Mouse (Mus musculus): ENCODE results near the gene Gm32717.
A peak's percentile ranks its signal among the peaks of the same experiment; 100 is the strongest.
"Not testable (repeated sequence)": the region's sequence is repeated elsewhere in the genome, so short reads cannot be mapped to it uniquely, and the experiment has no call there.

Gm32717 gene

DNA sequence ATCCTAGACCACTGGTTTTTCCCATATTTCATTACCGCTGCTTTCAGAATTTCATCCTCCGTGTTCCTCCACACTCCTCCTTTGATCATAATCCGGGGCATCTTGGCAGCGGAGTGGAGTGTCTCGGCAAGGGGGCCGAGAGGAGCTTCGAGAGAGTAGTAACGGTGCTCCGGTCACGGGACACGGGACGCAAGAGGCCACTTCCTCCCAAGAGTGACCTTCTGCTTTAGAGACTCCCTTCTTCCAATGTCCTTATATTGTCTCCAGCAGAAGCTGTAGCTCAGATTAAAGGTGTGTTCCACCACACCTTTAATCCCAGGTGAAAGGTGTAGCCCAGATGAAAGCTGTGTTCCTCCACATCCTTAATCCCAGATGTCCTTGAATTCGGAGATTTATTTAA is at the start of gene Gm32717:
Gm32717 (minus strand) TSS at position 101 of the 400 bp plus-strand sequence.
- DNase-seq (ENCODE audit: extremely low read depth, insufficient read length, low spot score), result not testable (repeated sequence)

DNA sequence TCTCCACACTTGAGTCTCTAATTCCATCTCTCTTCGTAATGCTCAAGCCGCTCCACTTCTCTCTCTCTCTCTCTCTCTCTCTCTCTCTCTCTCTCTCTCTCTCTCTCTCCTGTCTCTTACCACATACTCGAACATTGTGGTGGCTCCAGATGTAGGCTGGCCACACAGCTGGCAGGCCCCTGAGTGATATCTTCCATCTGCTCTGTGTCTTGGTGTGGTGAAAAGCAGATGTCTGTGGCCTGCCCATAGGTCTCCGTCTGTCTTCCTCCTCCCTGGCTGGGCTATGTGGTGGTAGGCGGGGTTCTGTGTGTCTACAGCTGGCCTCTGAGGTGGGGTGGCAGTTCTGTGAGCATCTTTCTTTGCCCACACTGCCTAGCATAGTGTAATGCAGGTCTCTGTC is 42.4 kb upstream of the Gm32717 start:
- DNase-seq (ENCODE audit: extremely low read depth, insufficient read length, low spot score), result not testable (repeated sequence)

DNA sequence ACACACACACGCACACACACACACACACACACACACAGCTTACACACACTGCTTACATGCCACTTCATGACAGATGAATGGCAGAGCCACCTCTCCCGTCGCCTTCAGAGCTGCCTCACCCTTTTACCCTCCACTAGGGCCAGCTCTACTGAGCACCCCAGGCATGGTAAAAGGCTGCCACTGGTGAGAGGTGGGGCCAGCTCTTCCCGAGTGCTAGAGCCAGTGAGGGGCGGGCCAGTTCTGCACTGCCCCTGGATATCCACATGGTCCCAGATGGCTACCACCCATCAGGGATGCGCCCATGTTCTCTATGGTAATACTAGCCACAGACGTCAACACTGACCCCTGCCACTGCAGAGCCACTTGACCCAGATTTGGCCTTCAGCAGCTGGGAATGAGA is 42.0 kb upstream of the Gm32717 start:
- DNase-seq (ENCODE audit: extremely low read depth, insufficient read length, low spot score), result not testable (repeated sequence)

DNA sequence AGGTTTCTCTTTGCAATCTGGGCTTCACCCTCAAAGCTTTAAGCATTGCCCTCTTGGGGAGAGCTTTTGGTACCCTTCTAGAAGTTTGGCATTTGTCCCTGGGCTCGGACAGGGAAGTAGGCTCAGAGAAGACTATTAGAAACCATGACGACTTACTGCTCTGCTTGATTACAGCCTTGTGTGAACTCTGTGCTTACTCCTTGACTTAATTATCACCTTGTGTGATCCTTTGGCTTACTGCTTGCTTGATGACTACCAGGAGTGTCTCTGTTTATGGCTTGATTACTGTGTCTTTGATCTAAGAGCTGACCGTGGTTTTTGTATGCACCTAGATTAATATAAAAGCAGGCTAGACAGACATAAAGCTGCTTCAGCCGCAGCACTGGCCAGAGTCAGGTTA is 37.5 kb upstream of the Gm32717 start:
- not testable (repeated sequence) for DNase-seq (ENCODE audit: extremely low read depth, insufficient read length, low spot score)

DNA sequence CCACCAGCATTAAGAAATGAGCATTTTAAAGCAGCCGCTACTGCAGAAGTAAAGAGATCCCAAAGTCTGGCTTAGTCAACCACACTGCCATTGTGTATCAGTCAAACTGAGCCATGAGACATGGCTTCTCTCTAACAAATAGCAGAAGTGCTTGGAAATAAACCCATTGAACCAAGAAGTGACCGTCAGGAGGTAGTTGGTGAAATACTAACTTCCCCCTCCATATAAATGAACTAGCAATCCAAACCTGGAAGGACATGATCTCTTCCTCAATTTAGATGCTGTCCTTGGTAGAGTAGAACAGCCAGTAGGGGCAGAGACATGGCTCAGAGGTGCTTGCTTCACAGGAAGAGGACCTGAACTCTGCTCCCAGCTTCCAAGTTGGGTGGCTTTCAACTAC is 30.8 kb upstream of the Gm32717 start:
- not testable (repeated sequence) for DNase-seq (ENCODE audit: extremely low read depth, insufficient read length, low spot score)

DNA sequence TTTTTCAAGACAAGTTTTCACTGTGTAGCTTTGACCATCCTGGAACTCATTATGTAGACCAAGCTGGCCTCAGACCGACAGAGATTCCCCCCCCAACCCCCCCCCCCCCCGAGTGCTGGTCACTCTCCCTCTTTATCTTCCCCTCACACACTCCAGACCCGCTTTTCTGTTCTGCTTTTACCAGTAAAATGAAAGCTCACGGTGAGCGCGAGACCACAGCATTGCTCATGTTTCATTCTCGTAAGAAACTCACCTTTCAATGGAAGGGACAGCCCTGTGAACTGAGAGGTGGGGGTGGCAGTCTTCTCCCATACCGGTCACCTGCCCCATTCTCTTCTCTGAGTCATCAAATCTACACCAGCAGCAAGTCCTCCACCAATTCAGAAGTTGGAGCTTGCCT is 28.2 kb upstream of the Gm32717 start:
- not testable (repeated sequence) for DNase-seq (ENCODE audit: extremely low read depth, insufficient read length, low spot score)

DNA sequence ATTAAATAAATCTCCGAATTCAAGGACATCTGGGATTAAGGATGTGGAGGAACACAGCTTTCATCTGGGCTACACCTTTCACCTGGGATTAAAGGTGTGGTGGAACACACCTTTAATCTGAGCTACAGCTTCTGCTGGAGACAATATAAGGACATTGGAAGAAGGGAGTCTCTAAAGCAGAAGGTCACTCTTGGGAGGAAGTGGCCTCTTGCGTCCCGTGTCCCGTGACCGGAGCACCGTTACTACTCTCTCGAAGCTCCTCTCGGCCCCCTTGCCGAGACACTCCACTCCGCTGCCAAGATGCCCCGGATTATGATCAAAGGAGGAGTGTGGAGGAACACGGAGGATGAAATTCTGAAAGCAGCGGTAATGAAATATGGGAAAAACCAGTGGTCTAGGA is 17.8 kb upstream of the Gm32717 start, which contains the start of gene Gm32802:
Gm32802 (plus strand) TSS at position 301 of the 400 bp plus-strand sequence.
- not testable (repeated sequence) for DNase-seq (ENCODE audit: extremely low read depth, insufficient read length, low spot score)

DNA sequence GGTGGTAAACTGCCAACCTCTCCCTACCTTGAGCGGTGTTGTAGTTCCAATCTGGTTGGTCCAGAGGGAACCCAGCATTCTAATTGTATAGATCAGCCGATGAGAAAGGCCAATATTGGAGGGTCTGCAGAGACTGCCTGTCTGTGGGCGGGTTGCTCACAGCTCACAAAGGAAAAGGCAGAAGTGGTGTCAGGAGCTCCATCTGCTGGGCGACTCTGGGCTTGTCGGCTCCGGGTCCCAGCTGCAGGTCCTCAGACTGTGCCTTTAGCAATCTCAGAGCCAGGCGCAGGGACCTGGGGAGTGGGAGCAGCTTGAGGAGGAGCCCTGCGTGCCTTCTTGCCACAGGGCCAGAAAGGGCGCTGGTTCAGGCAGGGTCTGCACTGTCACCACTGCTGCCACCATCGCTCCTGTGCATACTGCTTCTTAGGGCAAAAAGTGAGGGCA is 10.3 kb upstream of the Gm32717 start:
- peak; percentile 13 for DNase-seq (ENCODE audit: extremely low read depth, insufficient read length, low spot score)

DNA sequence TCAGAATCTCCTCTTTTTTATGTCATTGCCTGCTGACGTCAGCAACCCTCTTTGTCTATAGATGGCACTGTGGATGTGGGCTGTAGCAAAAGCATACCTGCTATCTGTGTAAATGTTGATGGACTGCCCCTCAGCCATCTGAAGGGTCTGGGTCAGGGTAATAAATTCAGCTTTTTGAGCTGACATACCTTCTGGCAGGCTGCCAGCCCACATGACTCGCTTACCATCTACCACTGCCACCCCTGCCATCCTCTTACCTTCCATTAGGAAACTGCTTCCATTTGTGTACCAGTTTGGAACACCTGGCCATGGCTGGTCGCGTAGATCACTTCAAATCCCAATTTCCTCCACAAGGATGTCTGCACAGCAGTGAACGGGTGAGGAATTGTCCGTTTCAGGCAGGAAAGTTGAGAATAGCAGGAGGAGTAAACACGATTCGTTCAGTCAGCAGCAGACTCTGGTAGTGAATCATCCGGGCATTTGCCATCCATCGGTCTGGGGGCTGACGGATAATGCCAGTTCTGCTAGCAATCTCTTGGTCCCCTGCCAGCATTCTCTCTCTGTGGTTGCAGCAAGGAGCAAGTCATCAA is 8.5 kb upstream of the Gm32717 start:
- not testable (repeated sequence) for DNase-seq (ENCODE audit: extremely low read depth, insufficient read length, low spot score)

DNA sequence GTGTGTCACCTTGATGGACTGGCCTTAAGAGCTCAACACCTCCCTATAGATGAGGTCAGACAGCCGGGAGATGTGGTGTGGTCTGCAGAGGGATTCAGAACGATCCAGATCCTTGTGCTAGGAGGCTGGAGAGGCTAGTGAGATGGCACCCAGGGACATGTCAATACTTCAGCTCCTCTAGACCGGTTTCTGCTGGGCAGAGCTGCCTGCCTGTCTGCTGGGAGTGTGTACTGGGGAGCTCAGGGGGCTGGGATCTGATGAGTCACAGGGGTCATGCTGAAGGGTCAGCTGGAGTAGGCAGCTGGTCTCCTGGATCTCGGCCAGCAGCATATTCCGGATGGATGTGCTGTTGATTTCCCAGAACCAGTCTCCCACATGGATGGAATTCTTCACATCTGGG is 8.0 kb downstream of the Gm32717 start:
- DNase-seq (ENCODE audit: extremely low read depth, insufficient read length, low spot score), result not testable (repeated sequence)

DNA sequence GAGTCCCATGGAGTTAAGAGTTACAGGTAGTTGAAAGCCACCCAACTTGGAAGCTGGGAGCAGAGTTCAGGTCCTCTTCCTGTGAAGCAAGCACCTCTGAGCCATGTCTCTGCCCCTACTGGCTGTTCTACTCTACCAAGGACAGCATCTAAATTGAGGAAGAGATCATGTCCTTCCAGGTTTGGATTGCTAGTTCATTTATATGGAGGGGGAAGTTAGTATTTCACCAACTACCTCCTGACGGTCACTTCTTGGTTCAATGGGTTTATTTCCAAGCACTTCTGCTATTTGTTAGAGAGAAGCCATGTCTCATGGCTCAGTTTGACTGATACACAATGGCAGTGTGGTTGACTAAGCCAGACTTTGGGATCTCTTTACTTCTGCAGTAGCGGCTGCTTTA is 13.0 kb downstream of the Gm32717 start:
- not testable (repeated sequence) for DNase-seq (ENCODE audit: extremely low read depth, insufficient read length, low spot score)

DNA sequence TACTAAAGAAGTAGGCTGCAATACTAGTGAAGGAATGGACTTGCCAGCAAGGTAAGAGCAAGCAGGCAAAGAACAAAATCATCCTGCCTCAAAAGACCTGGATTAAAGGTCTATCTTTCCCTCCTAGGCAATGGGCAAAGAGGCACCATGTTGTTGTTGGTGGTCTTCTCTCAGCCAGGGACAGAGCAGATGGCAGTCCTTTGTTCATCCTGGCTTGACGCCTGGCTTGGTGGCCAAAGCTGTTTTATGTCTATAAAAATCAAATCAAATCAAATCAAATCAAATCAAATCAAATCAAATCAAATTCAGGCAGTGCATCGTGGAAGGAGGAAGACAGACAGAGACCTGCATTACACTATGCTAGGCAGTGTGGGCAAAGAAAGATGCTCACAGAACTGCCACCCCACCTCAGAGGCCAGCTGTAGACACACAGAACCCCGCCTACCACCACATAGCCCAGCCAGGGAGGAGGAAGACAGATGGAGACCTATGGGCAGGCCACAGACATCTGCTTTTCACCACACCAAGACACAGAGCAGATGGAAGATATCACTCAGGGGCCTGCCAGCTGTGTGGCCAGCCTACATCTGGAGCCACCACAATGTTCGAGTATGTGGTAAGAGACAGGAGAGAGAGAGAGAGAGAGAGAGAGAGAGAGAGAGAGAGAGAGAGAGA is 24.7 kb downstream of the Gm32717 start:
- DNase-seq (ENCODE audit: extremely low read depth, insufficient read length, low spot score), result not testable (repeated sequence)

DNA sequence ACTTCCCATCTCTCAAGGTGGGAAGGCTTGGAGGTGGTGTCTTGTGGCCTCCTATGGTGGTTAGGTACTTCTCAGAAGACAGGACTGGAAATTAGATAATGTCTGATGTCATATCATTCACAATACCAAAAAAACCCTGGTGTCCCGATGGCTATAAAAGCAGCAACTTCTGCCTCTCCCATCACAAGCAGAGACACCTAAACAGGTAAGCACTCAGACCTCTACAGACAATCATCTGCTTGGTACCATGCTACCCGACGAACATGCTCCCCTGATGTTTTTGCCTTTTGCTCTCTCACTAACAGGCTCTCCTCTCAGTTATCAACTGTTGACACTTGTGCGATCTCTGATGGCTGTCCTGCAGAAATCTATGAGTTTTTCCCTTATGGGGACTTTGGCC is 35.9 kb downstream of the Gm32717 start, which contains the start of gene Il22:
Il22 (plus strand) TSS at position 301 of the 400 bp plus-strand sequence.
- DNase-seq (ENCODE audit: extremely low read depth, insufficient read length, low spot score), result no peak

DNA sequence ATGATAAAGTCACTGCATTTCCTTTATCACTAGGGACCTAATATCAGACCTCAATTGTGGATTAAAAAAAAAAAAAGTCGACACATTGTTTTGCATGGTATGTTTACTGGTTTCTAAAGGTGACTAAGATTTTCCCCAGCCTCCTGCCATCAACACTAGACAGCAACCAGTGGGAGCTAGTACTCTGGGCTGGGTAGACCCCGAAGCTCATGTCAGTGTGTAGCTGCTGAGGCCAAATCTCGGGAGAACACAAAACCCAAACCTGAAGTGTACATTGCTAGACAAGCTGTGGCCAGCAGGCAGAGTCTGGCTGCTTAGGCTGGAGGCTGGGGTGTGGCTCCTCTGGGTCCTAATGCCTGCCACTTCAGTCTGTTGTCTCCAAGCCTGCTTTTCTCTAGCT is 45.4 kb downstream of the Gm32717 start:
- DNase-seq (ENCODE audit: extremely low read depth, insufficient read length, low spot score), result not testable (repeated sequence)
